Mouse (Mus musculus): ENCODE measurements around the gene Kcnj11. TPM values are rescaled to one million over a fixed set of nuclear protein-coding genes. Genes with fewer than 3 reads are reported as not detected.

Gene Kcnj11
- total and polyA plus RNA-seq, 3 experiments = not detected

- H3K4me1 ChIP-seq (ENCODE audit: control insufficient read depth in 1 of 2, insufficient read depth in 2 of 2, low read length in 2 of 2) = no peaks in the 10 kb centered on the region
- H3K27me3 ChIP-seq (ENCODE audit: control insufficient read depth in 1 of 2, insufficient read depth in 2 of 2, low read length in 2 of 2) = no peaks in the 10 kb centered on the region; a peak in 1 of 4 replicates
- H3K79me2 ChIP-seq (ENCODE audit: control insufficient read depth, insufficient read depth, low read length, poor library complexity) = no peaks in the 10 kb centered on the region
- H3K27ac ChIP-seq (ENCODE audit: control insufficient read depth, low read depth, low read length) = no peak overlapping the region
- DNase-seq (ENCODE audit: low read depth, low spot score) = no peak
- H3K9me3 ChIP-seq (replicated peaks; ENCODE audit: insufficient read depth, low read length) = no peaks in the 10 kb centered on the region
- no peak overlapping the region for H3K9ac ChIP-seq (ENCODE audit: control insufficient read depth, low read depth, low read length, poor library complexity, severe bottlenecking)
- no peaks in the 10 kb centered on the region for H3K36me3 ChIP-seq (ENCODE audit: control insufficient read depth in 1 of 2, insufficient read depth in 2 of 2, low read length in 2 of 2)
- no peak for TF ChIP-seq CHD1 (IDR thresholded peaks at IDR 0.05; ENCODE audit: low read depth, low read length)
- TF ChIP-seq HCFC1 (IDR thresholded peaks at IDR 0.05; ENCODE audit: low read depth, low read length) = no peak
- TF ChIP-seq SMC3 (IDR thresholded peaks at IDR 0.05; ENCODE audit: low read depth, low read length) = no peak
- no peak for TF ChIP-seq MXI1 (IDR thresholded peaks at IDR 0.05; ENCODE audit: low read depth, low read length)
- no peak for TF ChIP-seq BHLHE40 (IDR thresholded peaks at IDR 0.05; ENCODE audit: borderline replicate concordance, low read depth, low read length)
- TF ChIP-seq POLR2AphosphoS2 (IDR thresholded peaks at IDR 0.05; ENCODE audit: low read length) = no peak
- H3K4me3 ChIP-seq (ENCODE audit: control insufficient read depth in 1 of 2, insufficient read depth in 1 of 2, low read depth in 2 of 2, low read length in 2 of 2) = no peak overlapping the region
These were observed 31.7 kb upstream of the Kcnj11 start for GRCm38 (mm10) chr7:46132229-46132628.

GRCm38 (mm10) chr7:46131806-46132205 is 31.2 kb upstream of the Kcnj11 start:
- Histone ChIP-seq H3K9ac (ENCODE audit: control insufficient read depth, low read depth, low read length, poor library complexity, severe bottlenecking) (no peak overlapping the region), H3K4me3 (ENCODE audit: control insufficient read depth in 1 of 2, insufficient read depth in 1 of 2, low read depth in 2 of 2, low read length in 2 of 2) (no peak overlapping the region), H3K4me1 (ENCODE audit: control insufficient read depth in 1 of 2, insufficient read depth in 2 of 2, low read length in 2 of 2) (no peaks in the 10 kb centered on the region), H3K36me3 (ENCODE audit: control insufficient read depth in 1 of 2, insufficient read depth in 2 of 2, low read length in 2 of 2) (no peaks in the 10 kb centered on the region), H3K79me2 (ENCODE audit: control insufficient read depth, insufficient read depth, low read length, poor library complexity) (no peaks in the 10 kb centered on the region), H3K27me3 (ENCODE audit: control insufficient read depth in 1 of 2, insufficient read depth in 2 of 2, low read length in 2 of 2) (no peaks in the 10 kb centered on the region; a peak in 1 of 4 replicates), H3K9me3 (replicated peaks; ENCODE audit: insufficient read depth, low read length) (no peaks in the 10 kb centered on the region), H3K27ac (ENCODE audit: control insufficient read depth, low read depth, low read length) (no peak overlapping the region)
- no peak for DNase-seq (ENCODE audit: low read depth, low spot score)
- no peak for TF ChIP-seq SMC3 (IDR thresholded peaks at IDR 0.05; ENCODE audit: low read depth, low read length)
- TF ChIP-seq MAFK (IDR thresholded peaks at IDR 0.05; ENCODE audit: borderline replicate concordance, low read depth, low read length) = no peak
- no peak for TF ChIP-seq CHD1 (IDR thresholded peaks at IDR 0.05; ENCODE audit: low read depth, low read length)

- TF ChIP-seq USF1 (IDR thresholded peaks at IDR 0.05; ENCODE audit: low read depth, low read length) (no peak), MYC (IDR thresholded peaks at IDR 0.05; ENCODE audit: low read depth, low read length) (no peak), GABPA (IDR thresholded peaks at IDR 0.05; ENCODE audit: low read depth, low read length) (no peak), MAFK (IDR thresholded peaks at IDR 0.05; ENCODE audit: borderline replicate concordance, low read depth, low read length) (no peak), BHLHE40 (IDR thresholded peaks at IDR 0.05; ENCODE audit: borderline replicate concordance, low read depth, low read length) (no peak), RAD21 (IDR thresholded peaks at IDR 0.05; ENCODE audit: low read depth, low read length) (no peak), POLR2AphosphoS2 (IDR thresholded peaks at IDR 0.05; ENCODE audit: low read length) (no peak), POLR2A (IDR thresholded peaks at IDR 0.05; ENCODE audit: control insufficient read depth in 1 of 2, insufficient read depth in 1 of 2, low read depth in 1 of 2, low read length in 2 of 2, poor library complexity in 1 of 2) (no peak), GATA1 (IDR thresholded peaks at IDR 0.05; ENCODE audit: low read depth, low read length) (no peak), ETS1 (IDR thresholded peaks at IDR 0.05; ENCODE audit: low read depth, low read length) (no peak), TBP (IDR thresholded peaks at IDR 0.05; ENCODE audit: low read depth, low read length) (no peak), CHD2 (IDR thresholded peaks at IDR 0.05; ENCODE audit: low read length) (no peak), HCFC1 (IDR thresholded peaks at IDR 0.05; ENCODE audit: low read depth, low read length) (no peak)
- H3K27me3 ChIP-seq (ENCODE audit: control insufficient read depth in 1 of 2, insufficient read depth in 2 of 2, low read length in 2 of 2) = no peaks in the 10 kb centered on the region; a peak in 1 of 4 replicates
- no peaks in the 10 kb centered on the region for H3K36me3 ChIP-seq (ENCODE audit: control insufficient read depth in 1 of 2, insufficient read depth in 2 of 2, low read length in 2 of 2)
- H3K9ac ChIP-seq (ENCODE audit: control insufficient read depth, low read depth, low read length, poor library complexity, severe bottlenecking) = no peak overlapping the region
- H3K4me1 ChIP-seq (ENCODE audit: control insufficient read depth in 1 of 2, insufficient read depth in 2 of 2, low read length in 2 of 2) = no peaks in the 10 kb centered on the region
- DNase-seq (ENCODE audit: low read depth, low spot score) = no peak
- no peak overlapping the region for H3K27ac ChIP-seq (ENCODE audit: control insufficient read depth, low read depth, low read length)
- H3K9me3 ChIP-seq (replicated peaks; ENCODE audit: insufficient read depth, low read length) = no peaks in the 10 kb centered on the region
- no peaks in the 10 kb centered on the region for H3K79me2 ChIP-seq (ENCODE audit: control insufficient read depth, insufficient read depth, low read length, poor library complexity)
- no peak overlapping the region for H3K4me3 ChIP-seq (ENCODE audit: control insufficient read depth in 1 of 2, insufficient read depth in 1 of 2, low read depth in 2 of 2, low read length in 2 of 2)
These were observed 30.7 kb upstream of the Kcnj11 start for GRCm38 (mm10) chr7:46131266-46131665.

All from MEL (cell line).